Mouse (Mus musculus): Measurements from ENCODE around the gene Ybx3.

- TF ChIP-seq CTCF (IDR thresholded peaks at IDR 0.05) (no peak), EP300 (IDR thresholded peaks at IDR 0.05) (no peak)
Observed at GRCm38 (mm10) chr6:131327076-131327475, 61.2 kb downstream of the Ybx3 start.
